Mouse (Mus musculus) telencephalon, adult 2 months (tissue): ENCODE measurements at regions not wholly inside any gene's neighbourhood (a gene's known extent, or its start where the extent isn't known, plus 50 kb on each side); places are given as distances from the start of the nearest gene placed in this dataset.

Experiments used
- DNase-seq: peaks from one replicate; pipeline ENCODE4 v3.0.0-alpha.2; 2011; ENCODE audit warnings: low read depth, low spot score

DNA sequence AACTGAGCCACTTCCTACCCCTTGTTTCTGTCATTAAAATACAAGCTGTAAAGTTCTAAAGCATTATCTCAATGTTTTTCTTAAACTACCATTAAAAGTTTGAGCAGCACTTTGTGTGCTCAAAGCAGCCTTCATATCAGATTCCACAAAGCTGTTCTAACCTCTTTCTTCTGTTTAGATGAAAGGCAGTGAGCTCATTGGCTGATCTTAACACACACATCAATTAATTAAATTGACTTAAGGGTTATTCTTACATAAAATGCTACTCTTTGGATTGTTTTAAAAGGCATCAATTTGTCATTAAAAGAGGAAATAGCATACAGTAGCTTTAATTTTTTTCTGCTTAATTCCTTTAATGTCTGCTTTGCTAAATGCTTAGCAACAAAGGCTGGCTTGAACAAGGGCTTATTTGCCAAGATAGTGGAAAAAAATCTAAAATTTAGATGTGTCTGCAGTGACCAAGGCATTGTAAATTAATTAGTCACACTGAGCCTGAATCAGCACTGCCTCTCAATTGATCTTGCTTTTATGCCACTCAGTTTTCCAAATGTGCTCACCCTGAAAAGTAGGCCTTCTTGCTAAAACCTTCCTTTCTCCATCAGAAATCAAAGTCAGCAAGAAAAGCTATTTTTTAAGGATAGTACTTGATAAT, 777.5 kb downstream of the Tmem114 start:
- DNase-seq = no peak

DNA sequence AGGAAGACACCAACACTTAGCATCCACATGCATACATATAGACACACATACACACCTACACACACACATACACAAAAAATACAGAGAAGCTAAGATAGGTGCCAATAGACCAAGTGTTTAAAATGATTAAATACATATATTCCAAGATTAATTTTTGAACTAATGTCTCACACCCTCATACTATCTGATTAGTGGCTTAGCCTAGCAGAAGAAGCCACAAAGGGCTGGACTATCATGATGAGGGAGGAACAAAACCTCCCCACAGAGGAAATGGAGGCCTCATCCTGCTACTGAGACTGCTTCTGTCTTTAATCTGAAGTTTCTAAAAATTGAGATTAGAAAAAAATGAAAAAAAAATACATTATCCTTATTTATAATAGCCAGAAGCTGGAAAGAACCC, 780.6 kb downstream of the Tmem114 start:
- no peak for DNase-seq

DNA sequence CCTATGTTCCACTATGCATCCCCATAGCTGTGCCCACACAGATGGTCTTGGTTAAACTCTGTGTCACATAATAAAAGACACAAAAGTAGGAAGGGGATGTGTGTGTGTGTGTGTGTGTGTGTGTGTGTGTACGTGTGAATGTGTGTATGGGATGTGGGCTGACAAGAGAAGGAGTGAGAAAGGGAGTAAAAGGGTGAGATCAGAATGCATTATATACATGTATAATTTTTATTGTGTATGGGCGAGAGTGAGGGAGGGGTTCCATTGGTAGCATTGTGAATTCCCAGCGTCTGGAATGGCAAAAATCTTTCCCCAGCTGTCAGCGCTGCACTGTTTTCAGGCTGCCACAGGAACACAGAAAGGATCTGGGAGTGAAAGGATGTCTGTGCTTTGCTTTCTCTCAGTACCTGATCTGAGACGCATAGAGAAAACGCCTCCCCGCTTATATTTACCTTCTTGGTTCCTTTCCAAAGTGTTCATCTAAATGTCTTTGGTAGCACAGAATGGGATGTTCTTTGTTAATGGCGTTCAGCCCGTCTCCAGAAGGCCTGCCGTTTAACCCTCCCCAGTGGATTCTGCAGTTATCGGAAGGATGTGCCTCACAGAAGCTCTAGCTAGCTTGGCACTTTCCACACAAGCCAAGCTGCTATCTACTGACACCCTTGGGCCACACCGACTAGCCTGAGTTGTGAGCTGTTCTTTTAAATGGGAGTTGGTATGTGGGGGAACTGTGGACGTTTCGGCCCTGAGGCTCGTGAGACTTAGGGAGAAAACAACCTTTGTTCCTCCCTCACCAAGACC, 785.8 kb downstream of the Tmem114 start:
- no peak for DNase-seq

- DNase-seq = no peak
Measured at GRCm38 (mm10) chr16:7637993-7638392, 786.9 kb downstream of the Tmem114 start.

DNA sequence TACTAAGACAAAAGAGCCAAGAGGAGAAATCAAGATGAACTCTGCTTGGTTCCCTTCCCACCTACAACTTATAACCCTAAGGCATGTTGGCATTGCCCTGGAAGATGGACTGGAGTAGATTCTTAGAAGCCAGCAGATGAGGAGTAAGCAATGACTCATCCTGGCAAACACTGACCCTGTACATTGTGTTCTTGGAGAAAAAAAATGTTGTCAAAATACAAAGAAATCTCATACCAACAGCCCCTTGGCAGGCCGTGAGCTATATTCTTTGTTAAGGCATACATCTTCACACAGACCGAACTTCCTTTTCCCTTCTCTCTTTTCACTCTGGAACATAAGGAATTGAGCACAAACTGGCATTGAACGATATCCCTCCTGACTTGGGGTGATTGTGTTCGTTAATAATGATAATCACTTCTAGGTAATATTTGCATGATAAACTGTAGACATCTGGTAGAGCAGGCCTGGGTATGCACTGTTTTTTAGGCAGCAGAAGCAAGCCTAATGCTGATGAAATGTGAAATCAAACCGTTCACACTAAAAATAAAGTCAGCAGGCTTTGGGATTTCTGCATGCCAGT, 787.7 kb downstream of the Tmem114 start:
- DNase-seq = no peak

DNA sequence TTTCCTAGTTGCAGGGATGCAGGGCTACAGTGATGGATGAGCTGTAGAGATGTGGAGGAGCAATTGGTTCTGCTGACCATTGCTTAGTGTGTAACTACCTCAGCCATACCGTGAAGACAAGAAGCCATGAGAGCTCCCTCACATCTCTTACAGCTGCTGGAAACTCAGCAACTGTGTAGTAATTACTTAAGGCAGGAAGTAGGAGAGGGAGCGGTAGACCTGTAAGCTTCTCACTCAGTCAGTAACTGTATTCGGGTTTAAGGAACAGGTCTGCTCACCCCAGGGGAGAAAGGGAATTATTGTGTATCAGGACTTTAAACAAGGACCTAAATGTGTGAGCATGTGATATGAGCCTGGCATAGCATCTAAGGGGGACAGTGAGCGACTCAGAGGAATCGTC, 788.6 kb downstream of the Tmem114 start:
- no peak for DNase-seq

DNA sequence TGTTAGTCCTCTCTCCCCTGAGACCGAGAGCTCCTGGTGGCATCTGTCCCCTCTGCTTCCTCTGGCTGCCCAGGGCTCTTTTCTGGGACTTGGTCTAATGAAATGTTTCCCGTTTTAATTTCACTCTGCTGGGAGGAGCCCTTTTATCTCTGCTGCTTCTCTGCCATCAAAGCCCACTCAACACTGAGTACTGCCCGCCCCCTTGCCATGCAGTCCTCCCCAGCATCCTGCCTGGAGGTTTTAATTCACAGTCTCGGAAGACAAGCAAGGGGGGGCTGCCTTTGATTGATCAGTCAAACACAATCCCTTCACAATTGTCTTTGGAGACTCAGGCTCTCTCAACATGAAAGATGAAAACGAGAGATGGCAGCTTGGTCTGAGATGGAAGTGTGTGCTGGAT, 792.5 kb downstream of the Tmem114 start:
- DNase-seq = no peak

DNA sequence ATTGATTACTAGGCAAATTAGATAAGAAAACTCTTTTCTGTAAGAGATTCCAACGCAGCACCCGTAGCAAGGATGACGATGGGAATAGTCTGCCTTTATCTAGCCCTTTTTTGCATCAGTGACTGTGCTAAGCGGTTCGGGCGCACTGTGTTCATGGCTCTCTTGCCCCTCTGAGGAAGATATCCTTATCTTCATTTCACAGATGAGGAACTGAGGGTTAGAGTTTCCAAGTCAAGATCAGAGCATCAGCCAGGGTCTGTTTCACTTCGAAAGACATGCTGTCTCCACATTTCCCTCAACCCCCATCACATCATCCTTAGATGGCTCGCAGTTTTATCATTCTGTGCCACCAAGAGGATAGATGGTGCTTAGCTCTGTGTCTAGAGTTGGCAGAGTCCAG, 796.6 kb downstream of the Tmem114 start:
- DNase-seq = no peak

- DNase-seq = no peak
Measured at GRCm38 (mm10) chr16:7606602-7607001, 818.3 kb downstream of the Tmem114 start.

GRCm38 (mm10) chr16:7602428-7602827, 822.5 kb downstream of the Tmem114 start:
- peak; percentile 1 for DNase-seq

- DNase-seq = peak; percentile 15
Measured at GRCm38 (mm10) chr16:7574879-7575278, 850.1 kb downstream of the Tmem114 start.

DNA sequence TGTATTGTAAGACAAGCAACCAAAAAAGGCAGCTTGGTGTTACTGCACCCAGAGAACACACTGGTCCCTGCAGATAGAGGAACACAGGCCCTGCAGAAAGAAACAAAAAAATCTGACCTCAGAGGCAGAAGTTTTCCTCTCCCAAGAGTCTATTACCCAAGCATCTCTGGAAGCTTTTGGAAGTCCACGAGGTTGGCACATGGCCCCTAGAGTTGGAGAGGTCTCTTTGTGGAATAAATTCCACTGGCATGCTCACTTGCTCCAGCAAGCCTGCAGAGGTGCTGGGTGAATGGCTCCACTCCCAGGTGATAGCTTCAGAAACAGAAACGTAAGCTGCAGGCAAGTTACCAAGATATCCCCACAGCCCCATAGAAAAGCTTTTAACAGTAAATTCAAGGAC, 864.1 kb downstream of the Tmem114 start:
- no peak for DNase-seq

DNA sequence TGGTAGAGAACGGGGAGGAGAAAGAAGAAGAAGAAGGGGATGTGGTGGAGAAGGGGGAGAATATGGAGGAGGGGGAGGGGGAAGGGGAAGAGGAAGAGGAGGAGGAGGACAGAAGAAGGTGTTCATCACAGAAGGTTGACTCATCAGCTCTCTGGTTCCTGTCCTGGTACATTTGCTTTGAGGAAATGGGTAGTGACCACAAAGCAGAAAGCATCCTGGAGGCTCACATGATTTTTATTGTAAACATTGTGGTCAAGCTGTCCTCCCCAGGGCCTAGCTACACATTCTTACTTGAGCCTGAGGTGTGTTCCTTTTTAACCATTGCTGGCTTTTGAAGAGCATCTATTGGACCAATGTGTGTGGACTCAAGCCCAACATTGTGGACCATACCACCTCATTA, 865.8 kb downstream of the Tmem114 start:
- DNase-seq = no peak

- no peak for DNase-seq
Measured at GRCm38 (mm10) chr16:7558637-7559036, 866.3 kb downstream of the Tmem114 start.

GRCm38 (mm10) chr16:7555911-7556310, 869.0 kb downstream of the Tmem114 start:
- DNase-seq = no peak

- no peak for DNase-seq
Measured at GRCm38 (mm10) chr16:7549568-7549967, 875.4 kb downstream of the Tmem114 start.

DNA sequence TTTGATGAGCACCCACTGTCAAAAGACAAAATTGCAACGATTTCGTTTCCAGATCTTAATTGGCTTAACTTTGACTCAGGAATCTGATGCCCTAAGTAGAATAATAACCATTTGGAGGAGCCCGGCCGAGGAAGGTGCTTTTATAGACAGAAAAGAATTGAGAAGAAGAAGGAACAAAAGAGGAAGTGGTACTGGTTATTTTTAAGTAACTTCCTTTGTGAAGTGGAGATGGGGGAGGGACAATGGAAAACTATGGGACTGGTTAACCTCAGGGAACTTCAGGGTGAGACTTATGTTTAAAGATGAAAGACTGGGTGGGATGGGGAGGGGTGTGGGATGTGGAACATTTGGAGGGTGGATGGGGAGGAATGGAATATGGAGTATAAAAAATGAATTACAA, 880.9 kb downstream of the Tmem114 start:
- DNase-seq = no peak

- DNase-seq = no peak
Measured at GRCm38 (mm10) chr16:7529811-7530210, 895.1 kb downstream of the Tmem114 start.

DNA sequence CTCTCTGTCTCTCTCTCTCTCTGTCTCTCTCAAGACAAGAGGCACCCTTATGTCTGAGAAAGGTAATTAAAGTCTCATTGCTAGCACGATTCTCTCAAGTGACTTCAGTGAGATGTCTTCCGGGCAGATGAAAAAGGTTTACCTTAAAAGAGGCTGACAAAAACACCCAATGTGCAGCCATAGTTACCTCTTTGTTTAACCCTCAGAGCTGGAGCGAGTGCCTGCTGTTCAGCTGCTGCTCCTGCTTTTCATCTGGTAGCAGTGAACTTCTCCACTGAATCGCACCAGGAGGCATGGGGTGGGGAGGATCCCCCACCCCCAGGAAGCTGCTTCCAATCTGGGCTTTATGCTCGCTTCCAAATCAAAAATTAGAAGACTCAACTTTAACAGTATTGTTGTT, 896.0 kb downstream of the Tmem114 start:
- no peak for DNase-seq

DNA sequence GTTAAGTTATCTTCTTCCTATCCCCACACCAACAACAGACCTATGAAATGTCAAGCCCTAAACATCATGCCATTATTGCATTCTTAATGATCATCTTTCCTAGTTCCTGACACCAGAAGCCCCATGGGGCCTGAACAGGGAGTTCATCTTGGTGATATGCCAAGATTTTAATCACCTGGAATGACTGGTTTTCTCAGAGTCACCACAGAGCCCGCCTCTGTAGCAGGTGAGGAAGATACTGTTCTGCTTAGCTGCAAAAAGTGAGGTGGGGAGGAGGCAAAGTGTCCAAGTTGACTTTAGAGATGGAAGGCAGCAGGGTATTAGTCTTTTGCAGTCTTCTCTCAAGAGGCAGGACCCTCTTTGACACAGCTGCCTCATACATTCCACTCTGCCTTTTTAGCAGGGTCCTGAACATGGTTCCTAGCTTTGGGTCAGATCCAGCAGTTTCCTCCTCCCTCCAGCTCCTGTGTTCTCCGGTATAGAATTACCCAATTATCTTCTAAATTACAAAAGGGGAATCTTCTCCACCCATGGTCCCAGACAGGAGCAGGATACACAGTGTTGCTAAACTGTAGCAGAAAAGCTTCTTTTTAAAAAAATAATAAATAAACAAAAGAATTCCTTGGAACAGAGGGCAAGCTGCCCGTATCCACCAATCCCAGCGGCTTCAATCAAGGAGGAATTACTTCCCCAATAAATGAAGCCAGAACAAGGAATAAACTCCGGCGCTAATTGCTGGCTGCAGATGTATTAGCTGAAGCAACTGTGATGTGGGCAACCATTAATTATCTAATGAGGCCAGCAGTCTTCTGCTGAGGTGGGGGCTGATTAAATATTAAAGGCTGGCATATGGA, 896.8 kb downstream of the Tmem114 start:
- DNase-seq = no peak

DNA sequence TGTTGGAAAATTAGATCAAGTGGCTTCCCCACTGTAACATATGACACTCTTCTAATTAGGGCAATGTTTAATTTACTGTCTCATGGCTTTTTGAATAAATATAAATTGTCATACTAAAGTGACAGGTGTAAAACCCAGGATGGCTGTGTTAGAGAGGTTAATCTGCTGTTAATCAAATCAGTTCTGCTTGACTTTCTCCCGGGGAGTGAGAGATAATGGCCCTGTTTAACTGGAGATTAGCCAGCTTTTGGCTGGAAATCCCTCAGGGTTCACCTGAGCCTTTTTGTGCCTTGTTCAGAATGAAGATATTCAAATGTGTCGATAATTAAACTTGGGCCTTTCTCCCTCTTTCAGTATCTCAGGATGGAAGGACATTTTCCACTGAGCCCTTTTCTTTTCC, 906.2 kb downstream of the Tmem114 start:
- no peak for DNase-seq
